Mouse (Mus musculus) splenic B cell, adult 2 months (primary cell): ENCODE results near the gene Igsf9b.

Source experiments
- DNase-seq: peaks from one replicate; pipeline ENCODE4 v3.0.0-alpha.2; 2011; ENCODE audit warnings: low read depth, low spot score
- H3K27me3 ChIP-seq: 2 replicates; pipeline ENCODE4 v1.6.1; 2012; ENCODE audit warnings: mild to moderate bottlenecking, low read length, moderate library complexity, mixed read lengths; ENCODE audit not compliant: control insufficient read depth, poor library complexity, insufficient read depth, severe bottlenecking
- H3K36me3 ChIP-seq: 2 replicates; pipeline ENCODE4 v1.6.1; 2012; ENCODE audit warnings: mild to moderate bottlenecking, low read length, moderate library complexity, mixed read lengths; ENCODE audit not compliant: control insufficient read depth, poor library complexity, insufficient read depth, severe bottlenecking

The Igsf9b gene

DNA sequence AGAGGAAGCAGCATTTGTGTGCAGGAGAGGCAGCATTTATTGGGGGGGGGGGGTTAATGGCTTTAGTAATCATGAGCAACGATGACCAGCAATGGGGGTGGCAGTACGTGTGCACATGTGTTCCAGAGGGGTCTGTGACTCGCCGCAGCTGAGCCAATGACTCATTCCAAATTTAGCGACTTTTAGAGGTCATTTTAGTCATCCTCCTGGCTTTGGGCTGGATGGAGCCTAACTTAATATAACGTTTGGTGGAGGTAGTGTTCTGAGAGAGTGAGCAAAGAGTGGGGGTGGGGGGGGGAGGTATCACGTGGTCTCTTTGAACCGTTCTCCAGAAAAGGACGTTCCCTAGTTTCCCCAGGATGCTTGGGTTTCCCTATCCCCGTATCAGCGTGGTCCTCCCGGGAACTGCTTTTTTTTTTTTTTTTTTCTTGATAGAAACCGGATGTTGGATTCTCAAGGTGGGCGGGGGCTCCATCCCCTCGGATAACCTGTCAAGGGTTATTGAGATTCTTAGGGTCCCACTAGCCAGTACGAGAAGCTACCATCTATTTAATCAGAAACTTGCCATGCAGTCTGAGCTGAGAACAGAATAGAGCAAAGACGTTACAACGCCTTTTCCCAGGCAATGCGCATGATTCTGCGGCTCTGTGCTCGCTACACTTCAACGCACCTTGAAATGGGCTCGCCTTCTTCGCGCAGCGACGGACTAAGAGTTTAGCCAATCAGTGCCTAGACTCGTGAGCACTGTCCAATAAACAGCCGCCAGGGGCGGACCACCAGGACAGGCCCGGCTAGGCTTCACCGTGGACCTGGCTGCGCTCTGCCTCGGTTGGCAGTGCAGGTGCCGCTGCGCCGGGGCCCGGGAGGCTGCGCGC is at the start of gene Igsf9b:
Gene Igsf9b (plus strand): TSS at position 794 of the 875 bp plus-strand sequence.
- no peaks in the 10 kb centered on the region for H3K27me3 ChIP-seq
- H3K36me3 ChIP-seq, result no peaks in the 10 kb centered on the region
- no peak for DNase-seq

- Histone ChIP-seq H3K36me3 (no peaks in the 10 kb centered on the region), H3K27me3 (no peaks in the 10 kb centered on the region)
- DNase-seq, result no peak
Observed at GRCm38 (mm10) chr9:27252034-27252714, 46.8 kb upstream of the Igsf9b start.

DNA sequence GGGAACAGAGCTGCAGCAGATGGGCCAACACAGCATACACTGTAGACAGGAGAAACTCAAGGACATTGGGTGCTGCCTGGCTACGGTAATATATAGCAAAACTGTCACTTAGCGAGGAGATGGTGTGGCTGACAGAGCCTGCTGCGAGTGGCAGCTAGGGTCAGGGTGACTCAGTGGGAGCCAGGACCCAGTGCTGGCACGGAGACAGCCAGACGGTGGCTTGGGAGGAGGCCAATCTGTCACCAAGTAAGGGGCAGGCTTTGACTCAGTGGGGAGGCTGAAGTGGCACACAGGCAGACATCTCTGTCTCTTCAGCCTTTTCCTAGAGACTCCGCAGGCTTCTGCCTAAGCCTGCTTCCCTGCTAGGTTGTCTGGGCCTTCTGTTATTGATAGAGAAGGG is 42.5 kb upstream of the Igsf9b start:
- H3K36me3 ChIP-seq, result no peaks in the 10 kb centered on the region
- no peak for DNase-seq
- no peaks in the 10 kb centered on the region for H3K27me3 ChIP-seq

DNA sequence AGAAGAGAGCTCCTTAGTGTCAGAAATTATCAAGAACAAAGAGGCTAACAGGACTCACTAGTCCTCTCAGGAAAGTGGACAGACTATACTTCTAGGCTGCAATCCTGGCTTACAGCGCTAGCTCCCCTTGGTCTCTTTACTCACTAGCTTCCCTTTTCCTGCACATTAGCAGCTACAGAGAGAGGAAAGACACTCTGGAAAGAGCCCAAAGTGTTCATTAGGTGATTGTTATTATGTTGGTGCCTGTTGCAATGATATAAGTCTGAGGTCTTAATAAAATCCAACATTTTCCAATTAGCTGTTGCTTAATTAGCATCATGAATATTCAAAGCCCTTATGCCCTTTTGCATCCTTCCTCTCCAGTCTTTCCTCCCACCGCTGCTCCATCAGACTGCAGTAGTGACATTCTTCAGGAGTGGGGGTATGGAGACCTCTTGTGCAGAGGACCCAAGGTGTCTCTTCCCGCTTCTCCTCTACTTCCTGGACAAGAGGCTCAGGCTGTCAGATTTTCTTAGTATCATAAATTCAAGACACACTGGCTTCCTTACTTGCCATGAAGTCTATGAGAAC is 38.5 kb upstream of the Igsf9b start:
- Histone ChIP-seq H3K36me3 (no peaks in the 10 kb centered on the region), H3K27me3 (no peaks in the 10 kb centered on the region)
- DNase-seq, result no peak

DNA sequence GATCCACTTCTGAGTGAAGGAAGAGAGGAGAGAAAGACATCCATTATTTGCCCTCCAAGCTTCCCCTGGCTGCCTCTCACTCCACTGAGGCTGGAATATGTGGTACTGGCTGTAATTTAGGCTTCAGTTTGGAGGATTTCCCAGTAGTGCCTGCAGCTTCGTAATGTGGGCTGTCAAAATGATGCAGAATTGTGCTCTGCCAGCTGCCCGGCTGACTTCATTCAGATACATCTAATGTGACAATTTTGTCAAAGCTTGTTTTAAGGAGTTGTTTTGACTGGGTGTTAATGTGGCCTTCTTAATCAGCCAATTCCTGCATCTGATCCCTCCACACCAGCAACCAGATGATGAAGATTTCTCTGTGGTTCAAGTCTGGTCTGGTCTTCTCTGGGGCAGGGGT is 37.1 kb upstream of the Igsf9b start:
- H3K27me3 ChIP-seq, result no peaks in the 10 kb centered on the region
- no peak for DNase-seq
- H3K36me3 ChIP-seq, result no peaks in the 10 kb centered on the region

DNA sequence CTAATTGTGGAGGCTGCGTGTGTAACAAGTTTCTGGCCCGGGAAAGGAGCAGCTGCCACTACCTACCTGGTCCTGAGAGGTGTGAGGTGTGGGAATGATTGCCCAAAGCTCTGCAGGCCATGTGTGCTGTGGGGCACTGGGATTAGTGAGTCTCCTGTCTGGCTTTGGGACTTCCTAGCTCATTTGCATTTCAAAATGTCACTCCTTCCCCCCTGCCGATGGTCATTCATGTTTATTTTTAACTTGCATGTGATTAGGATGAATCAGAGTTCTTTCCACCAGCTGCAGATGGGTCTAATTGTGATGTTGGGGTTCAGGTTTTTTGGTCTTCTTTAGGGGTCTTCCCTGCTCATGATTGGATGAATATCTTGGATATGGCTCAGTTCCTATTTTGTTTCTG is 34.0 kb upstream of the Igsf9b start:
- H3K36me3 ChIP-seq, result no peaks in the 10 kb centered on the region
- no peak for DNase-seq
- no peaks in the 10 kb centered on the region for H3K27me3 ChIP-seq

DNA sequence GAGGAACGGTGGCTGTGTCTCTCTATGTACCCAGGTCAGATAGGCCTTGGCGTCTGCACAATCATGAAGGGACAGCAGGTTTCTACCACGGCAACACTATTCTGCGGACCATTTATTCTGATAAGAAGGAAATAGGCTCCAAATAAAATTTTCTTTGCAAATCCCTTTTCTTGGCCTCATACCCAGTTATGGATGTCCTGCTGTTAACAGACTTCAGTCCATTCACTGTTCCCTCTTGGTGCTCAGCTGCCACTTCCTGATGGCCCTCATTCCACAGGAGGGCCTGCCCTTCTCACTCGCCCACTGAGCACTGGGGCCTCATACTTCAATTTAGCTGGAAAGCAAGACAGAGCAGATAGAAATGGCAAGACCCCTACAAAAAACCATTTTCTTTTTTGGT is 31.1 kb upstream of the Igsf9b start:
- H3K36me3 ChIP-seq, result no peaks in the 10 kb centered on the region
- DNase-seq, result no peak
- no peaks in the 10 kb centered on the region for H3K27me3 ChIP-seq

- no peaks in the 10 kb centered on the region for H3K27me3 ChIP-seq
- no peaks in the 10 kb centered on the region for H3K36me3 ChIP-seq
- no peak for DNase-seq
Observed at GRCm38 (mm10) chr9:27268493-27268892, 30.5 kb upstream of the Igsf9b start.

DNA sequence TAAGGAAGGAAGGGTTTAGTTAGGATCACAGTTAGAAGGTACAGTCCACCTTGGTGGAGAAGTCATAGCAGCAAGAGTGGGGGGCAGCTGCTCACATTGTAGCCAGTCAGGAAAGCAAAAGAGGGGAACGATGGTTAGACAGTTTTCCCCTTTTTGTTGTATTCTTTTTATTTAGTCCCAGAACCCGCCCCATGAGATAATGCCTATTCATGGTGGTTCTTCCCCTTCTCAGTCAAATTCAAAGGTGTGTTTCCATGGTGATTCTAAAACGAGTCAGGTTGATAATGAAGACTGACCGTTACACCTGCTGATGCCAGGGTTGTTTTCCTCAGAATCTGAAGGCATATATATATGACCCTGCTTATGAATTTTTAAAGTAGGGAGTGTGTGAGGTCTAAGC is 29.7 kb upstream of the Igsf9b start:
- DNase-seq, result no peak
- Histone ChIP-seq H3K36me3 (no peaks in the 10 kb centered on the region), H3K27me3 (no peaks in the 10 kb centered on the region)

DNA sequence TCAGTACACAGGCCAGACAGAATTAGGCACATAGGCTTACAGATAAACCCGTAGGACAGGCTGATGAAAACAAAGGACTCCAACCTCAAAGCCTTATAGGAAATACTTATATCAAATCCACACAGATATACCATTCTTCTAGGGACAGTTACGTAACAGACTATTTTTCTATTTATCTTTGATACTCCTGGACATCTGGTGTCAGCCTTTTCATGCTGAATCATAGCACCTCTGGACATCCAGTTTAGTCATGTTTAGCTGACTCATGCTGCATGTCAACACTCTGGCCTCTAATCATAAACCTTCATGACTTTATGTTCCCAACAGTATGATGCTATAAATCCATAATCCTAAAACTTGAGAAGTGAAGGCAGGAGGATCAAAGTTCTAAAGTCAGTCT is 29.1 kb upstream of the Igsf9b start:
- no peaks in the 10 kb centered on the region for H3K36me3 ChIP-seq
- H3K27me3 ChIP-seq, result no peaks in the 10 kb centered on the region
- no peak for DNase-seq

- no peak for DNase-seq
- Histone ChIP-seq H3K27me3 (no peaks in the 10 kb centered on the region), H3K36me3 (no peaks in the 10 kb centered on the region)
Observed at GRCm38 (mm10) chr9:27271899-27272298, 27.1 kb upstream of the Igsf9b start.

GRCm38 (mm10) chr9:27272858-27273257 is 26.1 kb upstream of the Igsf9b start:
- Histone ChIP-seq H3K27me3 (no peaks in the 10 kb centered on the region), H3K36me3 (no peaks in the 10 kb centered on the region)
- DNase-seq, result no peak

- no peak for DNase-seq
- Histone ChIP-seq H3K36me3 (no peaks in the 10 kb centered on the region), H3K27me3 (no peaks in the 10 kb centered on the region; the same call in 1 of the 2 replicates)
Observed at GRCm38 (mm10) chr9:27276282-27276839, 22.6 kb upstream of the Igsf9b start.

- H3K27me3 ChIP-seq, result no peaks in the 10 kb centered on the region; the same call in 1 of the 2 replicates
- no peak for DNase-seq
- H3K36me3 ChIP-seq, result no peaks in the 10 kb centered on the region
Observed at GRCm38 (mm10) chr9:27277401-27278087, 21.5 kb upstream of the Igsf9b start.
